ENCODE assay signal across 35 mouse cellular contexts in genomic region chr9:78111456-78111855, GRCm38 (mm10). TPM values are rescaled to one million over a fixed set of nuclear protein-coding genes. Genes with fewer than 3 reads are reported as not detected.
DNase-seq lines count a peak whose midpoint lies in the region; ATAC-seq and TF ChIP-seq lines count a peak whose summit lies in the region.
"Had no signal": no experiment of that assay in that cellular context is flagged by ENCODE, and none has a peak within 500 bp of the region (broad histone marks: within the 10 kb centered on the region; RNA-seq: fewer than 3 reads in every experiment).

No protein-coding gene starts in this region.

- in situ Hi-C loops in CH12.LX (cut with MboI; ENCODE audit: low pct_ligation_motif_present, low pct_unique_long_range_greater_than_20kb, low sequenced_read_pairs), result no loop called here

- H3K4me2 ChIP-seq in limb, embryonic 14.5 days (replicated peaks; ENCODE audit: low read depth, low read length, severe bottlenecking), result no peak overlapping the region
- H3K4me2 ChIP-seq in CH12.LX (ENCODE audit: insufficient read depth, low read depth, poor library complexity, severe bottlenecking), result peak overlapping the region; percentile 16; the same call in 1 of the 2 replicates
- no peak overlapping the region for H3K4me2 ChIP-seq in kidney, embryonic 15.5 days
- H3K4me2 ChIP-seq in midbrain, embryonic 16.5 days (ENCODE audit: low read length), result no peak overlapping the region
- H3K4me2 ChIP-seq: embryonic facial prominence, embryonic 13.5 days; forebrain, embryonic 12.5 days; forebrain, embryonic 15.5 days; heart, embryonic 13.5 days; hindbrain, embryonic 14.5 days had no signal

- H3K27ac ChIP-seq in limb, embryonic 14.5 days (replicated peaks; ENCODE audit: low read depth, low read length), result no peak overlapping the region
- H3K27ac ChIP-seq in limb, embryonic 10.5 days, result no peak overlapping the region
- H3K27ac ChIP-seq in CH12.LX (ENCODE audit: insufficient read depth, low read depth), result no peak overlapping the region
- no peak overlapping the region for H3K27ac ChIP-seq in kidney, embryonic 15.5 days
- no peak overlapping the region for H3K27ac ChIP-seq in midbrain, embryonic 16.5 days (ENCODE audit: low read length)
- H3K27ac ChIP-seq: embryonic facial prominence, embryonic 10.5 days; embryonic facial prominence, embryonic 13.5 days; forebrain, embryonic 12.5 days; forebrain, embryonic 15.5 days; heart, adult 2 months; heart, embryonic 10.5 days; heart, embryonic 13.5 days; hindbrain, embryonic 14.5 days; hindbrain, postnatal 0 days had no signal

- peak; percentile 33 for DNase-seq in limb, embryonic 14.5 days (ENCODE audit: low spot score)
- no peak for DNase-seq in limb, embryonic 10.5 days (ENCODE audit: low spot score)
- DNase-seq in 3T3-L1 (ENCODE audit: low read depth, low spot score), result peak; percentile 47
- DNase-seq in CH12.LX (ENCODE audit: extremely low read depth), result no peak
- peak; percentile 16 for DNase-seq in Muller cell, postnatal 12 days (ENCODE audit: inconsistent ontology term)
- DNase-seq: adrenal gland, adult 8-10 months; adrenal gland, postnatal 25 days; cerebellum, adult 18-20 months; cerebellum, adult 9-11 months; cerebellum, postnatal 25 days; gastrocnemius, postnatal 10 days; gastrocnemius, postnatal 36 days; heart, adult 2 months; heart, postnatal 14 days; heart, postnatal 4 days had no signal

- WGBS in limb, embryonic 14.5 days, result 45% methylated on average over 2 of the region's 2 CpGs
- WGBS in limb, embryonic 10.5 days, result 84% methylated on average over 2 of the region's 2 CpGs
- 88% methylated on average over 2 of the region's 2 CpGs for WGBS in kidney, embryonic 15.5 days
- 94% methylated on average over 2 of the region's 2 CpGs for WGBS in midbrain, embryonic 16.5 days

- no peak for TF ChIP-seq CTCF in CH12.LX (conservative IDR thresholded peaks at IDR 0.05 in 1 of 2, IDR thresholded peaks at IDR 0.05 in 1 of 2; ENCODE audit: low read depth in 2 of 2, low read length in 2 of 2)

- H3K4me1 ChIP-seq in limb, embryonic 14.5 days (ENCODE audit: control insufficient read depth, insufficient read depth, low read length), result peaks cover 29% of the 10 kb centered on the region
- H3K4me1 ChIP-seq in limb, embryonic 10.5 days, result peaks cover 34% of the 10 kb centered on the region
- H3K4me1 ChIP-seq in CH12.LX (ENCODE audit: control insufficient read depth in 1 of 2, insufficient read depth in 2 of 2), result peaks cover 9 to 50% of the 10 kb centered on the region in 2 experiments
- peaks cover 47% of the 10 kb centered on the region for H3K4me1 ChIP-seq in kidney, embryonic 15.5 days
- peaks cover 34% of the 10 kb centered on the region for H3K4me1 ChIP-seq in midbrain, embryonic 16.5 days (ENCODE audit: control insufficient read depth, insufficient read depth, low read length)

- no peak for TF ChIP-seq EP300 in CH12.LX (IDR thresholded peaks at IDR 0.05; ENCODE audit: low read length)

- H3K9me3 ChIP-seq in limb, embryonic 14.5 days (ENCODE audit: control insufficient read depth, low read length), result no peaks in the 10 kb centered on the region
- no peaks in the 10 kb centered on the region for H3K9me3 ChIP-seq in limb, embryonic 10.5 days (replicated peaks)
- H3K9me3 ChIP-seq in CH12.LX (replicated peaks; ENCODE audit: low read length), result no peaks in the 10 kb centered on the region
- H3K9me3 ChIP-seq in kidney, embryonic 15.5 days (replicated peaks), result no peaks in the 10 kb centered on the region
- H3K9me3 ChIP-seq in midbrain, embryonic 16.5 days (replicated peaks; ENCODE audit: control insufficient read depth, low read length, poor library complexity, severe bottlenecking), result no peaks in the 10 kb centered on the region
- H3K9me3 ChIP-seq: embryonic facial prominence, embryonic 10.5 days; embryonic facial prominence, embryonic 13.5 days; forebrain, embryonic 15.5 days; G1E; heart, embryonic 10.5 days; heart, embryonic 13.5 days had no signal

- no peaks in the 10 kb centered on the region for H3K36me3 ChIP-seq in limb, embryonic 14.5 days (ENCODE audit: control insufficient read depth, insufficient read depth, low read length)
- H3K36me3 ChIP-seq in limb, embryonic 10.5 days, result peaks cover 14% of the 10 kb centered on the region
- H3K36me3 ChIP-seq in CH12.LX (replicated peaks in 1 of 2; ENCODE audit: control insufficient read depth in 1 of 2, insufficient read depth in 1 of 2, low read length in 1 of 2), result peaks cover 0 to 5% of the 10 kb centered on the region in 2 experiments
- no peaks in the 10 kb centered on the region for H3K36me3 ChIP-seq in kidney, embryonic 15.5 days
- no peaks in the 10 kb centered on the region for H3K36me3 ChIP-seq in midbrain, embryonic 16.5 days (ENCODE audit: control insufficient read depth, insufficient read depth, low read length)
- H3K36me3 ChIP-seq: forebrain, embryonic 15.5 days had no signal

- no peak overlapping the region for H3K4me3 ChIP-seq in limb, embryonic 14.5 days (replicated peaks; ENCODE audit: low read length)
- H3K4me3 ChIP-seq in limb, embryonic 10.5 days, result no peak overlapping the region
- no peak overlapping the region for H3K4me3 ChIP-seq in CH12.LX (replicated peaks in 1 of 3; ENCODE audit: low read depth in 2 of 3, low read length in 2 of 3, poor library complexity in 1 of 3)
- H3K4me3 ChIP-seq in kidney, embryonic 15.5 days (replicated peaks), result no peak overlapping the region
- H3K4me3 ChIP-seq in midbrain, embryonic 16.5 days (ENCODE audit: low read depth, low read length), result no peak overlapping the region
- H3K4me3 ChIP-seq: embryonic facial prominence, embryonic 10.5 days; embryonic facial prominence, embryonic 13.5 days; erythroblast, embryonic 14.5 days; forebrain, embryonic 12.5 days; forebrain, embryonic 15.5 days; heart, adult 2 months; heart, embryonic 10.5 days; heart, embryonic 13.5 days had no signal

- no peak for TF ChIP-seq RAD21 in CH12.LX (IDR thresholded peaks at IDR 0.05; ENCODE audit: low read depth, low read length)

- TF ChIP-seq POLR2A in limb, embryonic 14.5 days (IDR thresholded peaks at IDR 0.05; ENCODE audit: borderline replicate concordance, extremely low read depth, insufficient read depth, insufficient read length), result no peak
- no peak for TF ChIP-seq POLR2A in CH12.LX (IDR thresholded peaks at IDR 0.05; ENCODE audit: low read depth, low read length)

- dilution Hi-C loops in CH12.LX (cut with MboI; ENCODE audit: extremely low pct_ligation_motif_present, extremely low pct_unique_long_range_greater_than_20kb, low sequenced_read_pairs), result no loop called here

- H3K27me3 ChIP-seq in limb, embryonic 14.5 days (ENCODE audit: control insufficient read depth, insufficient read depth, low read length), result no peaks in the 10 kb centered on the region
- no peaks in the 10 kb centered on the region for H3K27me3 ChIP-seq in limb, embryonic 10.5 days (ENCODE audit: low read depth, poor library complexity, severe bottlenecking)
- H3K27me3 ChIP-seq in CH12.LX (replicated peaks), result no peaks in the 10 kb centered on the region
- H3K27me3 ChIP-seq in kidney, embryonic 15.5 days, result no peaks in the 10 kb centered on the region
- H3K27me3 ChIP-seq in midbrain, embryonic 16.5 days (ENCODE audit: control insufficient read depth, insufficient read depth, low read depth, low read length), result no peaks in the 10 kb centered on the region
- H3K27me3 ChIP-seq: embryonic facial prominence, embryonic 13.5 days; forebrain, embryonic 12.5 days; forebrain, embryonic 15.5 days; heart, embryonic 13.5 days had no signal

- H3K79me2 ChIP-seq in CH12.LX (replicated peaks; ENCODE audit: control insufficient read depth, extremely low read depth, insufficient read depth, poor library complexity, severe bottlenecking), result no peaks in the 10 kb centered on the region

- H3K9ac ChIP-seq in limb, embryonic 14.5 days (ENCODE audit: low read depth, low read length, severe bottlenecking), result no peak overlapping the region
- H3K9ac ChIP-seq in CH12.LX (ENCODE audit: insufficient read depth, low read depth), result no peak overlapping the region
- no peak overlapping the region for H3K9ac ChIP-seq in kidney, embryonic 15.5 days
- no peak overlapping the region for H3K9ac ChIP-seq in midbrain, embryonic 16.5 days (ENCODE audit: low read depth, low read length)
- H3K9ac ChIP-seq: embryonic facial prominence, embryonic 13.5 days; forebrain, embryonic 12.5 days; forebrain, embryonic 15.5 days; heart, embryonic 13.5 days; hindbrain, embryonic 14.5 days had no signal

- no peak for ATAC-seq in limb, embryonic 14.5 days (ENCODE audit: low FRiP score, low read depth)
- ATAC-seq in kidney, embryonic 15.5 days (replicated peaks; ENCODE audit: low FRiP score), result no peak
- no peak for ATAC-seq in monocyte, adult 5-6 weeks (replicated peaks; ENCODE audit: insufficient number of reproducible peaks, low FRiP score, low TSS enrichment, poor library complexity, severe bottlenecking)
- ATAC-seq in midbrain, embryonic 16.5 days, result no peak
- ATAC-seq: forebrain, embryonic 15.5 days; hindbrain, postnatal 0 days; inflammation-experienced regulatory T-cells, adult 6 months; intestine, embryonic 16.5 days had no signal

RNA-seq across cellular contexts. Expression of gene Ick, which starts 2.5 kb away (rescaled TPM):
- 31.0 and 35.2 TPM in 2 replicates for polyA plus RNA-seq in limb, embryonic 14.5 days (2012; rRNA removed)
- polyA plus RNA-seq in limb, embryonic 14.5 days (2014; fragmentation: Nextera tagmentation; extraction: Ambion mirVana), result 25.4 and 29.3 TPM in 2 replicates
- 46.7 and 47.4 TPM in 2 replicates for polyA plus RNA-seq in limb, embryonic 10.5 days (2016; fragmentation: Nextera tagmentation; extraction: Ambion mirVana)
- total RNA-seq in CH12.LX (2012; rRNA removed) (3.4 and 4.8 TPM in 2 replicates), CH12.LX (2014; rRNA removed) (4.5 and 5.0 TPM in 2 replicates)
- 5.4 and 7.1 TPM in 2 replicates for polyA plus RNA-seq in CH12.LX (2012; ENCODE audit: insufficient read length, low read depth)
- 24.2 and 25.0 TPM in 2 replicates for polyA plus RNA-seq in kidney, embryonic 15.5 days (2015; fragmentation: Nextera tagmentation; extraction: Ambion mirVana)
- total RNA-seq in monocyte, adult 5-6 weeks (2017), result 3.4 to 5.2 TPM (median 3.9 TPM) in 3 replicates
- 42.5 and 44.5 TPM in 2 replicates for polyA plus RNA-seq in midbrain, embryonic 16.5 days (2015; fragmentation: Nextera tagmentation; extraction: Ambion mirVana)

RNA-seq across cellular contexts. Expression of gene Fbxo9, which starts 2.6 kb away (rescaled TPM):
- 61.4 and 65.6 TPM in 2 replicates for polyA plus RNA-seq in limb, embryonic 14.5 days (2012; rRNA removed)
- polyA plus RNA-seq in limb, embryonic 14.5 days (2014; fragmentation: Nextera tagmentation; extraction: Ambion mirVana), result 43.6 and 44.2 TPM in 2 replicates
- polyA plus RNA-seq in limb, embryonic 10.5 days (2016; fragmentation: Nextera tagmentation; extraction: Ambion mirVana), result 22.2 and 25.5 TPM in 2 replicates
- total RNA-seq in CH12.LX (2012; rRNA removed) (18.3 and 20.8 TPM in 2 replicates), CH12.LX (2014; rRNA removed) (24.2 and 25.5 TPM in 2 replicates)
- 12.7 and 14.3 TPM in 2 replicates for polyA plus RNA-seq in CH12.LX (2012; ENCODE audit: insufficient read length, low read depth)
- polyA plus RNA-seq in kidney, embryonic 15.5 days (2015; fragmentation: Nextera tagmentation; extraction: Ambion mirVana), result 38.4 and 40.1 TPM in 2 replicates
- total RNA-seq in monocyte, adult 5-6 weeks (2017), result 43.6 to 76.3 TPM (median 68.7 TPM) in 3 replicates
- 74.0 and 81.0 TPM in 2 replicates for polyA plus RNA-seq in midbrain, embryonic 16.5 days (2015; fragmentation: Nextera tagmentation; extraction: Ambion mirVana)

RNA-seq across cellular contexts. Expression of gene Gcm1, which starts 59.7 kb away (rescaled TPM):
- 0.03 and 0.05 TPM in 2 replicates for polyA plus RNA-seq in limb, embryonic 14.5 days (2012; rRNA removed)
- polyA plus RNA-seq in limb, embryonic 14.5 days (2014; fragmentation: Nextera tagmentation; extraction: Ambion mirVana), result 0.11 TPM in 1 of 2 replicates, not detected in the other
- polyA plus RNA-seq in limb, embryonic 10.5 days (2016; fragmentation: Nextera tagmentation; extraction: Ambion mirVana), result not detected in 2 replicates
- total RNA-seq in CH12.LX (2012; rRNA removed), result not detected in 2 replicates
- not detected in 2 replicates for total RNA-seq in CH12.LX (2014; rRNA removed)
- not detected in 2 replicates for polyA plus RNA-seq in CH12.LX (2012; ENCODE audit: insufficient read length, low read depth)
- polyA plus RNA-seq in kidney, embryonic 15.5 days (2015; fragmentation: Nextera tagmentation; extraction: Ambion mirVana), result 0.55 and 1.2 TPM in 2 replicates
- not detected in 3 replicates for total RNA-seq in monocyte, adult 5-6 weeks (2017)
- not detected in 2 replicates for polyA plus RNA-seq in midbrain, embryonic 16.5 days (2015; fragmentation: Nextera tagmentation; extraction: Ambion mirVana)
- total RNA-seq: adrenal gland, adult 8-10 months; adrenal gland, postnatal 25 days; common myeloid progenitor, adult 5-6 weeks; gastrocnemius, adult 18-20 months; gastrocnemius, postnatal 10 days; gastrocnemius, postnatal 36 days; granulocyte monocyte progenitor cell, adult 5-6 weeks; heart, adult 2 months; heart, postnatal 14 days; heart, postnatal 4 days had no signal
- polyA plus RNA-seq: brain, embryonic 14.5 days; erythroblast, embryonic 14.5 days; forebrain, embryonic 12.5 days; forebrain, embryonic 15.5 days; G1E; heart, adult 2 months; heart, embryonic 10.5 days; heart, embryonic 13.5 days; hindbrain, embryonic 11.5 days; hindbrain, embryonic 14.5 days; inflammation-experienced regulatory T-cells, adult 6 months; intestine, embryonic 16.5 days had no signal

Comparison
In these comparisons a context has a peak if more than half of its experiments do, and no peak if none do; other contexts are left out.
1. DNase-seq: peak in limb, embryonic 14.5 days (single experiment), 3T3-L1 (single experiment) and Muller cell, postnatal 12 days (single experiment); none in limb, embryonic 10.5 days (single experiment) and CH12.LX (single experiment).